ENCODE assay signal across 8 mouse cellular contexts in genomic region chr2:38356428-38357260, GRCm38 (mm10). TPM values are rescaled to one million over a fixed set of nuclear protein-coding genes. Genes with fewer than 3 reads are reported as not detected.
DNase-seq lines count a peak whose midpoint lies in the region; ATAC-seq and TF ChIP-seq lines count a peak whose summit lies in the region.
"Had no signal": no experiment of that assay in that cellular context is flagged by ENCODE, and none has a peak within 500 bp of the region (broad histone marks: within the 10 kb centered on the region; RNA-seq: fewer than 3 reads in every experiment).

No protein-coding gene starts in this region.

- H3K79me2 ChIP-seq in liver, adult 2 months (ENCODE audit: control insufficient read depth, insufficient read depth, low read length): no peaks in the 10 kb centered on the region

- DNase-seq in liver, adult 2 months (ENCODE audit: extremely low read depth, low read depth, low spot score): no peak
- DNase-seq in liver: no peak
- peak; percentile 71 for DNase-seq in limb, embryonic 11.5 days (ENCODE audit: low spot score)
- no peak for DNase-seq in urinary bladder, postnatal 36 days (ENCODE audit: low spot score in 2 of 2)

- ATAC-seq in embryonic facial prominence, embryonic 15.5 days (ENCODE audit: insufficient number of reproducible peaks, low FRiP score, low TSS enrichment, low read depth): no peak
- ATAC-seq in limb, embryonic 11.5 days (ENCODE audit: insufficient number of reproducible peaks, low FRiP score, low TSS enrichment, low read depth): no peak
- ATAC-seq in cerebellum, adult (ENCODE audit: insufficient number of reproducible peaks, low FRiP score, low TSS enrichment): no peak

- H3K27me3 ChIP-seq in liver, adult 2 months (ENCODE audit: control insufficient read depth, insufficient read depth, low read length): peaks cover 32% of the 10 kb centered on the region
- H3K27me3 ChIP-seq in embryonic facial prominence, embryonic 15.5 days: peaks cover 98% of the 10 kb centered on the region
- peaks cover 34% of the 10 kb centered on the region for H3K27me3 ChIP-seq in limb, embryonic 11.5 days (ENCODE audit: control insufficient read depth, insufficient read depth, low read length)

- no peak for TF ChIP-seq POLR2A in liver, adult 2 months (IDR thresholded peaks at IDR 0.05; ENCODE audit: extremely low read depth, insufficient read depth, low read length)
- no peak for TF ChIP-seq POLR2A in olfactory bulb, adult 2 months (IDR thresholded peaks at IDR 0.05; ENCODE audit: insufficient read depth, low read depth, low read length)

- peak overlapping the region; percentile 52 for H3K9ac ChIP-seq in liver, adult 2 months (ENCODE audit: low read depth, low read length)
- no peak overlapping the region for H3K9ac ChIP-seq in embryonic facial prominence, embryonic 15.5 days
- peak overlapping the region; percentile 47 for H3K9ac ChIP-seq in limb, embryonic 11.5 days (ENCODE audit: low read length)

- peak overlapping the region; percentile 40 for H3K4me2 ChIP-seq in embryonic facial prominence, embryonic 15.5 days (replicated peaks)
- H3K4me2 ChIP-seq in limb, embryonic 11.5 days (ENCODE audit: low read depth, severe bottlenecking): peak overlapping the region; percentile 89

- H3K9me3 ChIP-seq in embryonic facial prominence, embryonic 15.5 days (replicated peaks): no peaks in the 10 kb centered on the region
- H3K9me3 ChIP-seq in limb, embryonic 11.5 days (ENCODE audit: control insufficient read depth, low read length): no peaks in the 10 kb centered on the region

- no peaks in the 10 kb centered on the region; the same call in 1 of the 2 replicates for H3K4me1 ChIP-seq in liver, adult 2 months (ENCODE audit: control insufficient read depth, insufficient read depth, low read length)
- peaks cover 34% of the 10 kb centered on the region for H3K4me1 ChIP-seq in embryonic facial prominence, embryonic 15.5 days
- H3K4me1 ChIP-seq in limb, embryonic 11.5 days (ENCODE audit: control insufficient read depth, insufficient read depth, low read length): peaks cover 30% of the 10 kb centered on the region
- H3K4me1 ChIP-seq in olfactory bulb, adult 2 months (ENCODE audit: control insufficient read depth, insufficient read depth, low read length): peaks cover 18% of the 10 kb centered on the region

- TF ChIP-seq CTCF in liver, adult 2 months (IDR thresholded peaks at IDR 0.05; ENCODE audit: low read depth, low read length): no peak
- no peak for TF ChIP-seq CTCF in olfactory bulb, adult 2 months (IDR thresholded peaks at IDR 0.05; ENCODE audit: insufficient read depth, low read depth, low read length)

- WGBS in liver, adult 2 months: 4% methylated on average over 53 of the region's 53 CpGs
- WGBS in embryonic facial prominence, embryonic 15.5 days: 2% methylated on average over 53 of the region's 53 CpGs
- WGBS in limb, embryonic 11.5 days: under 1% methylated on average over 53 of the region's 53 CpGs
- 3% methylated on average over 53 of the region's 53 CpGs for WGBS in olfactory bulb, adult 2 months

- H3K36me3 ChIP-seq in liver, adult 2 months (ENCODE audit: control insufficient read depth, insufficient read depth, low read length): no peaks in the 10 kb centered on the region
- H3K36me3 ChIP-seq in embryonic facial prominence, embryonic 15.5 days: no peaks in the 10 kb centered on the region
- no peaks in the 10 kb centered on the region for H3K36me3 ChIP-seq in limb, embryonic 11.5 days (ENCODE audit: control insufficient read depth, insufficient read depth, low read length)

- peak overlapping the region; percentile 35 for H3K4me3 ChIP-seq in liver, adult 2 months (ENCODE audit: insufficient read depth, low read depth, low read length)
- H3K4me3 ChIP-seq in embryonic facial prominence, embryonic 15.5 days (replicated peaks): peak overlapping the region; percentile 48
- peak overlapping the region; percentile 63 for H3K4me3 ChIP-seq in limb, embryonic 11.5 days (ENCODE audit: low read depth, low read length)
- peak overlapping the region; percentile 23 for H3K4me3 ChIP-seq in olfactory bulb, adult 2 months (ENCODE audit: insufficient read depth, low read depth, low read length)

- H3K27ac ChIP-seq in liver, adult 2 months (replicated peaks; ENCODE audit: insufficient read depth, low read depth, low read length): no peak overlapping the region
- no peak overlapping the region for H3K27ac ChIP-seq in embryonic facial prominence, embryonic 15.5 days (replicated peaks)
- peak overlapping the region; percentile 49; the same call in 1 of the 2 replicates for H3K27ac ChIP-seq in limb, embryonic 11.5 days (replicated peaks; ENCODE audit: low read depth, low read length)
- no peak overlapping the region for H3K27ac ChIP-seq in olfactory bulb, adult 2 months (ENCODE audit: insufficient read depth, low read depth, low read length)

RNA-seq across cellular contexts. Expression of gene Lhx2, which starts 17.6 kb away (rescaled TPM):
- total RNA-seq in liver, adult 2 months (2014; rRNA removed): 1.3 and 3.6 TPM in 2 replicates
- polyA plus RNA-seq in liver, adult 2 months (2012; rRNA removed): 4.6 and 5.4 TPM in 2 replicates
- polyA plus RNA-seq in embryonic facial prominence, embryonic 15.5 days (2015; fragmentation: Nextera tagmentation; extraction: Ambion mirVana): 17.1 and 19.6 TPM in 2 replicates
- polyA plus RNA-seq in limb, embryonic 11.5 days (2014; fragmentation: Nextera tagmentation; extraction: Ambion mirVana): 29.0 and 31.2 TPM in 2 replicates
- not detected in 2 replicates for polyA plus RNA-seq in olfactory bulb, adult 2 months (2012; ENCODE audit: insufficient read depth, insufficient read length, low replicate concordance, missing spikeins)
- total RNA-seq: neutrophil, adult 5-6 weeks had no signal
